Mouse (Mus musculus): Measurements from ENCODE around the gene Acoxl.

Acoxl gene

DNA sequence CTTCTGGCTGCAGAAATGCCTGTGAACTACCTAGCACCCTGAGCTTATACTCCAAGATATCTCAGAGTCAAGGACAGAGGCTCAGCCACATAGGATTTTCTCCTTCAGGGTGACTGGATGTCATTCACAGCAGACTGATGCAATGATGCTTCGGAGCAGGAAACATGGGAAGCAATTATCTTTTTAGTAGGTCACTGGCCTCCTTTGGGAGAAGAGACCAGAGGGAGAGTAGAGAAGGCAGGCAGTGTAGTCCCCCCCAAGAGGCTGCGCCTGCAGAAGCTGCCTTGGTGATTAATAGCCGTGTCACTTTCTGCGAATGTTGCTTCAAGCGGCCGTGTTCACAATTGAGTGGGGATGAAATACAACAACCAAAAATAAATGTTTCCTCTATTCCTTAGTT is 121.9 kb downstream of the Acoxl start:
- no peak for DNase-seq

DNA sequence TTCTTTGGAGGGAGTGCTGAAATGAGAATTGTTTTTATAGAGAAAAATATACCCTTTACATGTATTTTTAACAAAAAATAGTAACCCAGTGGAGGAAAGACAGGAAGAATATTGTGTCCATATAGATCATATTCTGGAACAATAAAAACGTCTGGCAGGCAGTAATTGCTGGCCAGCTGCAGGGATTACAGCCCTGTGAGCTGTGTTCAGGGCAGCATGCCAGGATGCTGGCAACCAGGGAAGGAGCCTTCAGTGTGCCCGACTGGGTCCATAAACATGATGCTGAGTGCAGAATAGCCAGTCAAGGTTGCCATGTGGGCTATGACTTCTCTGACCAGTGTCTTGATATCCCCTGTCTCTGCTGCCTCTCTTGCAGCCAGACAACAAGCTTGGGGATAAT is 122.5 kb downstream of the Acoxl start:
- DNase-seq: peak; percentile 48

DNA sequence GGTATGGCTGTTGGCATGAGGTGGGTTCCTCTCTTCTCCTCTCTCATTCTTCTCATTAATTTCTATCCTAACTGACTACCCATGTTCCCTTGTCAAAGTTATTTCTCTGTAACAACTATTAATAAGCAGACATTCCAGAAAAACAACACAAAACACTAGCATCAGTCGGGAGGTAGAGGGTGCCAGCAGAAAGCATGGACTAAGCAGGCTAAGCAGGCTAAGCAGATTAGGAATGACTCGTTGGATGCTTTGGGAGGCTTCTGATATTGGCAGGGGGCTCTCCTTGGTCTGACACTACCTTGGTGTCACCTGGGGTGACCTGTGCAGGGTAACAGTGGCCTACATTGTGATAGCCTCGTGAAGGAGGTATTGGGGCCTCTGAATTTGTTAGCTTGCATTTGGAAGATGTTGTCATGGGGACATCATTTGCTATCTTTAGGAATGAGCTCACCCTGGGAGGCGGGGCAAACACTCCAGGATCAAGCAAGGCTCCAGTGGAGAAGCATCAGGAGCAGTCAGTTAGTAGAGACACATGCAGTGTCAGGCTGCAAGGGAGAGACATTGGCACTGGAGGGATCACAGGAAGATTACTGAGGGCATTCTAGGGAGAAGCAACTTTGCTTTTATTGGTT is 123.2 kb downstream of the Acoxl start:
- DNase-seq: peak; percentile 58

DNA sequence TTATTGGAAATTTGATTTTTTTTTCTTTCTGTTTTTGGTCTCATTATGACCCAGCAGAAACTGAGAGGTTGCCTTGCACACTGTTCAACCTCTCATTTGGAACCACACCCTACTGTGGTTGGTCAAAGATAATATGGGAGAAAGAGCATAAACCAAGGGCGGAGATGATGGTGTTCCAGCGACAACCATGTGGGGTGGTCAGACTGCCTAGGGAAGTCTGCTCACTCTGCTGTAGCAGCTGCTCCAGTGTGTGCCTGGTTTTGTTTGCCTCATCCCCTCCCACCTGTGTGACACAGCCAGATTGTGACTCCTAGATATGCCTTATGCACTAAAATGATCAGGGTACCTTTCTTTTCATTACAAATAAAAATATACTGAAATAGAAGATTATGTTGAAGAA is 130.3 kb downstream of the Acoxl start:
- DNase-seq: no peak

DNA sequence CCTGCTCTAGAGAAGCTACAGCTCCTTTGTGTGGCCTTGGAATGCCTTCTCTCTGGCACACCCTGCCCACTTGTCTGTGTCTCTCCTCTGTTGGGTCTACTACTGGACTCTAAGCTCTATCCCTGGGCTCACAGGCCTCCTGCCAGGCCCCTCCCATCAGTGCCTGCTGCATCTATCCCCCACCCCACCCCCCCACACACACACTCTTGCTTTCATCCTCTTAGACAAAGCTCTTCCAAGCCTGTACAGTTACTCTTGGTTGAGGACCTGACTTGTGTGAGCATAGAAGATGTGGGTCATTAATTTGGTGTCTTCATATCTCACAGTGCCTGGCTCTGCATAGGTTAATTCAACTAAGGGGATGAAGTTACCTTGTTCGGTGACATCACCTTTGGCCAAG is 137.6 kb downstream of the Acoxl start:
- DNase-seq: no peak

DNA sequence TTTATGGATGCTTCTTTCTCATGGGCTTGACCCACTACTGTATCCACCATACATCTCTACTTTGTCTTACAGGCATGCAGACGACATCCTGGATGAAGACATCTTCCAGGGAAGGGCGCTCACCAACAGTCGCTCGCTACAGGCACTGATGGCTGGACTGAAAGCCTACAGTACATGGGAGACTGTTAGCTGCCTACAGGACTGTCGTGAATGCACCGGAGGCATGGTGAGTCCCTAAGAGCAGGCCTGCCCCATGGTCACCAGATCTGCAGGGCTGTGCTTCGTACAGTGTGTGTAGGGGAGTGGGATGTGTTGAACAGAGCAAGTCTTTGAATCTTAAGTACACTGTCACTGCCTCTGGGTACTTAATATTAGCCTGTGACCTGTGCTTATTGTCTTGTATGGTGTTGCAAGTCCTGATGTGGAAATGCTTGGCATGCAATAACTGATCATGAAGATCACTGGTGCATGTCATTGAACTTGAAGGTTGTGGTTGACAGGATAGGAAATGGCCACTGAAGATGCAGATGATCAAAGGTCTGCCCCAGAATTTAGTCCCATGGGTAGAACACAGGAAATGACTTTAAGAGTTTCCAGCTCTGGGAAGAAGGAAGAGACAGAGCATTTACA is 140.0 kb downstream of the Acoxl start:
- DNase-seq: no peak

DNA sequence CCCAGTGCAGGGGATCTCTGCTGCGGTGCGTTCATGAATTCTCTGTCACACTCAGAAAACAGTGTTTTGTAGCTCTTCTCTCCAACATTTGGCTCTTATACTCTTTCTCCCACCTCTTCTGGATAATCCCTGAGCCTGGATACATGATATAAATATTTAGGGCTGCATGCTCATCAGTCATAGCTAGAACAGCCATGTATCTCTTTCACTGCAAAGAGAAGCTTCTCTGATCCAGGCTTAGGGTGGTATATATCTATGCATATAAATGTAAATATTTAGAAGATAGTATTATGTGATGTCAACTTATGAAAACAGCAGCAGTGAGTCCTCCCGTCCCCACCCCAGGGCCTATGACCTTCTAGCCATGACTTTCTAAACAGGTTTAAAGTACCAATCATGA is 143.9 kb downstream of the Acoxl start:
- DNase-seq: no peak

DNA sequence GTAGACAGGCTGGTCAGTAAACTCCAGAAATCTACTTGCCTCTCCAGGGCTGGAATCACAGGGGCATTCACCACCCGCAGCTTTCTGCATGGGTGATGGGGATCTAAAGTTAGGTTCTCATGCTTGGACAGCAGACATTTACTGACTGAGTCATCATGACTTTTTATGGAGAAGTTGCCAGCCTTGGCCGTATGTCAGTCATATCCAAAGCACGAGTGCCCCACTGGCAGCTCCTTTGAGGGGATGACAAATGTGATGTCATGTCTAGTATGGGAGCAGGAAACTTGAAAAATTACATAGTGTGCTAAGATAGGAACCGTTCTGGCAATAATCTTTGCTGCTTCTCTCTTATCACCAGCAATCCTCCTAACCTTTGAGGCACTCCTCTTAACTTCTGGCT is 144.6 kb downstream of the Acoxl start:
- no peak for DNase-seq

DNA sequence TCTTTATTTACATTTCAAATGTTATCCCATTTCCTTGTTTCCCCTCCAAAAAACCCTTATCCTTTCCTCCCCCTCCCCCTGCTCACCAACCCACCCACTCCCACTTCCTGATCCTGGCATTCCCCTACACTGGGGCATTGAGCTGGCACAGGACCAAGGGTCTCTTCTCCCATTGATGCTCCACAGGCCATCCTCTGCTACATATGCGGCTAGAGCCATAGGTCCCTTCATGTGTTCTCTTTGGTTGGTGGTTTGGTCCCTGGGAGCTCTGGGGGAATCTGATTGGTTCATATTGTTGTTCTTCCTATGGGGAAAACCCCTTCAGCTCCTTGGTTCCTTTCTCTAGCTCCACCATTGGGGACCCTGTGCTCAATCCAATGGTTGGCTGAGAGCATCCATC is 145.3 kb downstream of the Acoxl start:
- no peak for DNase-seq

DNA sequence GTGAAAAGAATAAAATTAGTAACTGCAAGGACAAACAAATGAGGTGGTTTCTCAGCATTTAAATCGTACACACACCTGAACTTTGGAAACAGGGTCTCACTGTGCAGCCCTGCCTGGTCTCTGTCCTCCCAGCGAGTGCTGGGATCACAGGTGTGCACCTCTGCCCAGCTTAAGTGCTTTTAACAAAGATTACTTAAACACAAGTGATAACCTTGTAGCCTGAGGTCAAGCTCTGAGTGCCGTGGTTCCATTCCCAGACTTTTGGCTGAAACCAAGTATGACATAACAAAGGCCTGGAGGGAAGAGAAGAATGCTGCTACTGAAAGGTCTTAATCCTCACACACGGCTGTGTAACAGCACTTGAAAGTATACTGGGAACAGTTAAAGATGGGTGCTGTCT is 149.0 kb downstream of the Acoxl start:
- no peak for DNase-seq

DNA sequence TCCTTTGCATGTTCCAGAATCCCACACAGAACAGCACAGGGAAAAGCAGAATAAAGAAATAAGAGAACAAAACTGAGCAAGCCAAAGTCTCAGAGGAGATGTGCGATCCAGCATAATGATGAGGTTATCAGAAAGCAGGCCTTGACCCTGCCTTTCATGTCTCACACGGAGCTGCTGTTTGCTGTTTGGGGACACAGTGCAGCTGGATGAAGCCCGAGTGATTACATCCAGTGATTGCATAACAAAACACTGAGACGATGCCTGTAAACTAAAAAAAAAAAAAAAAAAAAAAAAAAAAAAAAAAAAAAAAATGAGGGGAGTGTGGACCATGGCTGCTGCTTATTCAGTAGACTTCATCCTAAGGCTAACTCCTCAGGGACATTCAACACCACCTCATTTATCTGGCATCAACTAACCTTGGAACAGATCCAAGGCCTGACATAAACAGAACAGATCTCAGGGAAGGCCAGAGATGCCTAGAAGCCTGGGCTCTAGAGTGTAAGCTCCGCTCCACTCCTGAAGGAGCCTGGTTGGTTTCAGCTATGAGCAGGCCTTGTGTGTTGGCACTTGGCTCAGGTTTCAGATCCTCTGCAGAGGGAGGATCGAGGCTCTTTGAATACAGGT is 152.3 kb downstream of the Acoxl start:
- no peak for DNase-seq

DNA sequence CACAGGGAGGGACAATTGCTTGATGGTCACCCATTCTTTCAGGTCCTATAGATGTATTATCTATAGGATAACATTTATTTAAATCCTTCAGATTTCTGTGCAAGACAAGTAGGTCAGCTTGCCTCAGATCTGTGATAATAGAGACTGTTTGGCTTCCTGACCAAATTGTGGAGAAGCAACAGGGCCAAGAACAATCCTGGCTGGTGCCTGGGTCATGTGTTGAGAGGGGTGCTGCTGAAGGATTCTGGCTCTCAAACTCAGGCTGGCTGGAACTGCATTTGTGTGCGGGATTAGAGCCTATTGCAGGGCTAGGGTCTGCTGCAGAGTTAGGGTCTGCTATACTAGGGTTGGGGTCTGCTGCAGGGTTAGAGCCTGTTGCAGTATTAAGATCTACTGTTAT is 153.0 kb downstream of the Acoxl start:
- DNase-seq: no peak

DNA sequence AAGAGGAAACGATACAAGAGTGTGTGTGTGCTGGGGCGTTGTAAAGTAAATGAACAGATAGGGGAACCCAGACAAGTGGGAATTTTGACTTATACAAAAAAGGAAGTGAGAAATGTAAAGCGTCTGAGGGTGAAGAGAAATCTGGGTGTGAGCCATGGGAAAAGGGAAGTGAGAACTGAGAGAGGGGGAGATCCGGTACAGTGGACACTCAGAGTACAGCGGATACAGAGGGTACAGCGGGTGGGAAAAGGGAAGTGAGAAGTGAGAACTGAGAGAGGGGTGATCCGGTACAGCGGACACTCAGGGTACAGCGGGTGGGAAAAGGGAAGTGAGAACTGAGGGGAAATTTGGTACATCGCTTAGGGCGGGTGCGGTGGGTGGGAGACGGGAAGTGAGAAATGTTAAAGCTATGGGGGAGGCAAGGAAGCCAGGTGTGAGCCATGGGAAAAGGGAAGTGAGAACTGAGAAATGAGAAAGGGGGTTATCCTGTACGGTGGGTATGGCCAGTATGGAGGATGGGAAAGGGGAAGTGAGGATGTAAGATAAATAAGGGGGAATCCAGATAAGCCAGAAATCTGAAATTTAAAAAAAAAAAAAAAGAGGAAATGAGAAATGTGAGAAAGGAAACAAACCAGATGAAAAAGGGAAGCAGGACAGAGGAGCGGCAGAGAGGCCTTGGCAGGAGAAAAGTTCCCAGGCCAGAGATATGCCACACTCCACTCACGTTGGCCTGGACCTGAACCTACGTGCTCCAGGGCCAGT is 170.2 kb downstream of the Acoxl start:
- no peak for DNase-seq

DNA sequence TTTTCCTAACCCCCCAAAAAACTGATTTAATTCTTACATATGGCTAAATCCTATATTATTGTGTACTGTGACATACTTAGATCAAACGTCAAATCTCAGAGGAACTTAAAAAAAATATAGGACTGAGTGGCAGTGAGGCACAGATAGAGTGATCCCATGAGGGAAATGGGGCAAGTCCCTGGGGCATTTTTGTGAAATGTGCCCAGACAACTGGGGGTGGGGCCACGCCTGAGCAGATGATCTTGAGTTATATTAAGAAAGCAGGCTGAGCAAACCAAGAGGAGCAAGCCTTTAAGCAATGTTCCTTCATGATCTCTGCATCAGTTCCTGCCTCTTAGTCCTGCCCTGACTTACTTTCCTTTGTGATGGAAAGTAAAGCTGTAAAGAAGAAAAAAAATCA is 175.9 kb downstream of the Acoxl start:
- no peak for DNase-seq

DNA sequence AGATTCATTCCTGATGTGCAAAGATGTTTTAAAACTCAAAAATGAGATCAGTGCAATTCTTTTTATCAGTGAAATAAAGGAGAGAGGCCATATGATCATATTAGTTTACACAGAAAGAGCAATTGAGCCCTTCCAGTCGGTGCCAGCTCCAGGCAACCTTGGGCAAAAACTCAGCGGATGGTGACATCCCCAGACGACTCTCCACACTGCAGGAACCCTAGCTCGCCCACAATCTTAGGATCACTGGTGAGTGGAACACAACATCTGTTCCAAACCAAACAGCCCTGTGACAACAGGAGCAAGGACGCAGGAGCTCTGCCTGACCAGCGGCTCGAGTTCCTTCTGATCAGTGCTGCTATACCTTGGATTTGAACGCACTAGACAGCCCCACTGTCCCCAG is 176.9 kb downstream of the Acoxl start:
- no peak for DNase-seq

DNA sequence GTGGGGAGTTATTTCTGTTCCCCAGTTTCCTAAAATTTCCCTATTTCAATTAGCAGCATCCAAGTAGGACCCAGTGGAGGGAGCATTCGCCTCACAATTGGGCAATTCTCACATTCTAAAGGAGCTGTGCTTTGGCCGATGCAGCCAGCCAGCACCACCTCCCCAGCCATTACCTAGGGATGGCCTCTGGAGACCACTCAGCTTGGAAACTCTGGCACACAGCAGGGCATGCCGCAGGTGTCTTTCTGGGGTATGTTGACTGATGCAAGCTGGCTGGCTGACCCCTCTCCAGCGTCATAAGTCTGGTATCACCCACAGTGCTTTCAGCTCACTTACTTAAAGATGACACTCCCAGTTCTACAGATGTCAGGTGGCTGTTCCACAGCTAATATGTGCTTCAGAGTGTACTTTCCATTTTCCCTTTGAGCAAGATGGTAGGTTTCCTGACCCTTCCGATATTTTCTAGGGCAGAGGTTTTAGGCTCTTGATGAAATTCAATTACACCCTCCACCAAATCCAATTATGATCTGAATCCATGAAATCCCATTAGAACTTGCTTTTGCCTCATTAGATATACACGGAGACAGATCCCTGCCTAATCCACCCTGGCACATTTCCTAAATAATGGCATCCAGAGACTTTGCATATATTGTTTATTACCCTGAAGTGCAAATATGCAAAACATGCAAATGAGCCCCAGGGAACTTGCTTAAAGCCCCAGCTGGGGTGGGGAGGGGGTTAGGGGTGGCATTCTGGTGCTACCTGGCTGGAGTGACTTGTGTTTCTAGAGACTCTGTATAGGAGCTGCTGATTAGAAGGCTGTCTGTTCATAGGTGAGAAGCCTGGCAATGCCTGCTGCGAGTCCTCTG is 181.6 kb downstream of the Acoxl start:
- DNase-seq: no peak

DNA sequence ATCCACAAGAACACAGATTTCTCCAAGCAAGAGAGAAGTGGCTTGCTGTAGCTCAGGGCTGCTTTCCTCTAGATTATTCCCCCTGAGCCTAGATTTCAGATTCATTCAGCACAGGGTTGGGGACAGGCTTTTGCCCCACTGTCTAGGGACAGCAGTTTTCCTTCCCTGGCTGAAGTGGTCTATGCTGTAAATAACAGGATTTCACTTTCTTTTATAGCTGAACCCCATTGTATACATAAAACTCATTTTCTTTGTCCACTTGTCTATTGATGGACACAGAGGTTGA is 182.2 kb downstream of the Acoxl start:
- DNase-seq: no peak

DNA sequence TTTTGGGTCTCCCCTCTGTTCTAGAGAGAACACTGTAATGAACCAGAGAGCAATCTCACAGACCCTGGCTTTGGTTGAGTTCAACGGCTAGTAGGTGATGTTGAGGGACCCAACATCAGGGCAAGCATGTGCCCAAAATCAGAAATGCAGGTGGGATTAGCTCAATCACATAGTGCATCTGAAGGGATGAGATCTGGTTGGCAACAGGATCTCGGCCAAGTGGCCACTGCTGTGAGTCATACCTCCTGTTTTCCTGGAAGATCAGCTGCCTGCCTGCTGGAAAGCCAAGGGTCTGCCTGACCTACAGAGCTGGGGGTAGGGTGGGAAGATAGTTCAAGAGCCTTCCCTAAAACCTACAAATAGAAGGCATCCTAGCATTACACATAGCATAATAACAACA is 185.2 kb downstream of the Acoxl start:
- DNase-seq: no peak

DNA sequence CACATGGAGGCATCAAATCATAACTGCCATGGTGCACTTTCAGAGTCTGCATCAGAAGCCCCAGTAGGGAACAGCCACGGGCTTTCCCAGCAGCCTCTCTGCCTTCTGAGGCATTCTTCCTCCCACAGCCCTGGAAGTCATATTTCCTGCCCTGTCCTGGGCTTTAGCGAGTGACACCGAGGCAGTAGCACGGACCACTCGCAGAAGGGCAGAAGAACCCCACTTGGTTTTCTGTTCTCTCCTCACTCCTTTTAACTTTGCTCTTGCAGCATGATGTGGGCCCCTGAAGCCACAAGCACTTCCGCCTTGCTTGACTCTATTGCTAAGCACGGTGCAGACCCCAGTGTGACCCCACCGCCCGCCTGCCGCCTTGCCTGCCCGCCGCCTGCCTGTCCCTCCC is 189.0 kb downstream of the Acoxl start:
- DNase-seq: no peak

DNA sequence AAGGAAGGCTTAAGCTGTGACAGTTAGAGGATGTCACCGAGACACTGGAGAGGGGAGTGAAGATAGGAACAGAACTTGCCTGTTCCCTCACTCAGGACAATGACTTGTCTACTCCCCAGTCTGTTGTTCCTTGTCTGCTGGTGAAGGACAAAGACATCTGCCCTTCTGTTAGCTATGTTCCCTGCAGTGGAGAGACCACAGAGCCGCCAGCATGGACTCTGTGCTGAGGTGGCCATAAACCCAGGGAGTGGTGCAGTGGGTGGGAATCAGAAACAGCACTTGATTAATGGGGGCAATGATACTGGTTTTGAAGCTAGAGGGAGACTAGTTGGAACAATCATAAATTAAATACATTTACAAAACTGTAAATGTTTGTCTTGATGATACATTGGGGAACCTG is 191.3 kb downstream of the Acoxl start:
- DNase-seq: no peak

DNA sequence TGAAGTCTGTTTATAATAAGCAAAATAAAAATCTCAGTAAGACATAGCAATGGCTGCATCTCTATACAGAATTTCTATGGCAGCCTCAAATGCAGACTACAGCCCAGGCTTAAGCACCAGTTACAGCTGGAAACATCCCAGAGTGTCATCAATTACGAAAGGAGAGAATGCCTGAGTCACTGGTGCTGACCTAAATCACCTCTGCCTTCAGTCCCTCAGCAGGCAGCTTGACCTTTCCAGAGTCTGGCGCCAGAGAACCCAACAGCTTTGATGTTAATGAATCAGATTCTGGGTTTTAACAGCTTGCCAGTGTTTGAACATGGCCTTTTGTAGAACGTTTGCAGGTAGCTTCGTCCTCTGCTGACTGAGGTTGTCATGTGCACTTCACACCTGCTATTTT is 193.4 kb downstream of the Acoxl start:
- no peak for DNase-seq

DNA sequence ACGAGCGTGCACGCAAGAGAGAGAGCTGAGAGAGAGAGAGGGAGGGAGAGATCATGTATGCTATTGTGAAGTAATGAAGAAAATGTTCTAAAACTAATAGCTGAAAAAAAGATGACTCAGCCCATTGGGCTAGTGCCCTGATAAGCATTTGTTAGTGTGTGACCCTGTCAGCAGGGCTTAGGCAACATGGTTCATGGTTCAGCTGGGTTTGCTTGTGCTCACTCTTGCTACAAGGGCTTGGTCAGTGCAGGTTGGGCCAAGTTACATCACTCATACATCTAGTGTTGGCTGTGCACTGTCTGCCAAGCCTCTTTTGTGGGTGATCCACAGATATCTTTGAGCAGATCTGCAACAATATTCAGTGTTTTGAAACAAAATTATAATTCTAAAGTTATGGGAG is 194.8 kb downstream of the Acoxl start:
- no peak for DNase-seq

DNA sequence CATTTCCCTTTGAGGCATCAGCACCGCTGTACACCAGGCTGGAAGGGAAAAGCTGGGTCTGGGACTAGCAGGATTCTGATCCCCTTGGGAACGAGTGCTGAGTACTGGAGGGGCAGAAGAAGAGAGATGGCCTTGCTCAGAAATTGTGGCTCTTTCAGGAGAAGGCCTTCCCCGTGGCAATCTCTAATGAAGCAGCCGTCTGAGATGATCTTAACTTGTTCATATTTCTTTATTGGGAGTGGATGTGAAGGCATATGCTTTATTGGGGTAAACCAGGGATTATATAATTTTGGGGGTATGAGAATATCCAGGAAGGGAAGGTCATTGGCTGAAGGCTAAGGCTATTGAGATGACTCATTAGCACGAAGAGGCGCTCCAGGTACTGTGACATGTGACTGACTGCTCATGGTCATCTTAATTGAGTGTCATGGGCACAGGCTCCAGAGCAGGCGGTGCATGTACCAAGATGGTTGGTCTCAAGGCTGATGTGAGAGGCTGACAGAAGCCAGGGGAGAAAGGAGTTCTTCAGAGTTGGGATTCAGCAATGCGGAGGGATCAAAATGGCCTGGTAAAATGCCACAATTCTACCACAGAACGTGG is 195.5 kb downstream of the Acoxl start:
- no peak for DNase-seq

Measured in right cerebral cortex, postnatal 14 days (tissue).